Mouse (Mus musculus): ENCODE results near the gene Rbp3.

The Rbp3 gene

DNA sequence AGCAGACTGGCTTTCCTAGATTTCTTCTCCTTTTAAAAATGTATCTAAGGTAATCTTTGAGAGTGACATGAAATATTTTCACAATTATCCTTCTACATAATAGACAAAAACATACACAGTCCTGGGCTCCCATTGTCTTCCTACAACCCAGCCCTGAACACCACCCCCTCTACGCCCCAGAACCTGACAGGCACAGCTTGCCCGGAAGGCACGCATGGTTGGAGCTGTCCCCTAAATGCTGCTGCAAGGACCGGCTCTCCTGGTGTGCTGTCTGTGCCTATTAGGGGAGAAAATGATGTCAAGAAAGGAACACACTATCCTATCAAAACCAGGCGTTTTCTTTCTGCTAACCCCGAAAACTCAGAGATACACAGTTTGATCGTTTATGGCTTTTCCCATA is 23.9 kb downstream of the Rbp3 start:
- no peak for DNase-seq

DNA sequence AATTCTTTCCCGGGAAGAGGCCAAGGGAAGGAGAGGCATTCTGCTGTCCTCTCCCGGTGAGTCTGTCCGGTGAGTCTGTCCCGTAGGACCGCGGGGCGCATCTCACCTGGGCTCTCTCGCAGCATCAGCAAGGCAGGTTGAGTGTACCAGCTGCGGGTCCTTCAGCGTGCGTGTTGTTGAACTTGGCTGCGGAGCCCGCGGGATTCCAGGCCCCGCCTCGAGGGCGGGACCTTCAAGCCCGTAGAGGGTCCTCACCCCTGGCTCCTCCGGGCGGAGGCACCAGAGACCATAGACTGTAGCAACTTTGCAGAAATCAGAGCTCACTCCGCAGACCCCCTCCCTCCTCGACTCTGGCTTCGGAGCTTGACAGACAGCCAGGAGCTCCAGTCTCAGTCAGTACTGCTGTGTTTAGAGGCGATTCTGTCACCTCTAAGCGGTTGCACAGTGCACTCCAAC is 24.8 kb downstream of the Rbp3 start, which contains the start of gene Zfp488:
Gene Zfp488, minus strand, starts transcription at position 161 of the 456 bp plus-strand sequence.
- no peak for DNase-seq

DNA sequence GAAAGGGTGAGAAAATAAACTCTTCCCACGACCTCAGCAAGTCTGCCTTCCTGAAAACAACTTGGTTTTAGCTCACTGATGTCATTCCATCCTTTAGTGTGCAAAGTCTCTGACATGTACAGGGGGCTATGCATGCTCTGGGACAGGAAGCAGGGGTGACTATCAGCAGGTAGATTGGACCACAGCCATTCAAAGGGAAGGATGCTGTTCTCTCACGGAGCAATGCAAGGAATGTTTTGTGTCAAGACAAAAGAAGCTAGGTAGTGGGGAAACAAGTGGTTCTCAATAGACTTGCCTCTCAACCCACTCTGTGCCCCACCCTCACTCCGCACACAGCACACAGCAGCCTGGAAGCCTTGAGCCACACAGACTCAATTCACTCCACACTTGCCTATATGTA is 35.4 kb downstream of the Rbp3 start:
- DNase-seq: no peak

DNA sequence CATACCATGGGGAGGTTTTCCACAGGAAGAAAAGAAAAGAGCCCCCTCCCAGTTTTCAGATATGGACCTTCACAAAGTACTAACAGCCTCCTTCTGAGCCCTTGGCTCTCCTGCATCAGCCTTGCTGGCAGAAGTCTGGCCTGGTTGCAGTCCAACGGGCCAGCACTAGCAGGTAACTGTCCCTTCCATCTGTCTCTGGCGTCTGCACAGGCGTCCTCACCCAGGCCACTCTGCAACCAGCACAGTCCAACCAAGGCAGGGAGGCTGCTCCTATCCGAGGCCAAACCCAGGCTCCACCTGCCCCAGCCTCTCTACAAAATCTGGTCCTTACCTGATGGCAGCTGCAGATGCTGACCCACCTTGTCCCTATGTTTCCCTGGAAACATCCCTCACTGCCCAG is 38.2 kb downstream of the Rbp3 start:
- DNase-seq: no peak

- DNase-seq: no peak
These were observed 39.2 kb downstream of the Rbp3 start for GRCm38 (mm10) chr14:33993051-33993450.

- DNase-seq: no peak
These were observed 39.9 kb downstream of the Rbp3 start for GRCm38 (mm10) chr14:33993521-33994289.

- no peak for DNase-seq
These were observed 43.6 kb downstream of the Rbp3 start for GRCm38 (mm10) chr14:33997427-33997826.

DNA sequence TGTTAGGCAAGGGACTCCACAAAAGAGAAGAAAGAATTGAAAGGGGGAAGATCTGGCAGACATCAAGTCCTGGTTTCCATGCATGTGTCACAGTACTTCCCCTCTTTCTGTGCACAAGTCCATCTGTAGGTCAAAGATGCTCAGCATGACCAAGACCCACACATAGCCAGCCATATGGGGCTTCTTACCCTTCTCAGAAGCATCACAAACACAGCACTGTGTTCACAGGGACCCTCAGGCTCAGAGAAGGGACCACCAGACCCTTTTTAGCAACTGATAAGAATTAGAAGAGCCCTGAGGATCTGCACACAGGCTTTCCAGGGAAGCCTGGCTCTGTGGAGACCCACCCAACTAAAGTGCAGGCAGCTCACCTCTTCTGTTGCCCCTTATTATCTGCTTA is 46.3 kb downstream of the Rbp3 start:
- no peak for DNase-seq

- DNase-seq: no peak
These were observed 47.6 kb downstream of the Rbp3 start for GRCm38 (mm10) chr14:34001445-34001844.

DNA sequence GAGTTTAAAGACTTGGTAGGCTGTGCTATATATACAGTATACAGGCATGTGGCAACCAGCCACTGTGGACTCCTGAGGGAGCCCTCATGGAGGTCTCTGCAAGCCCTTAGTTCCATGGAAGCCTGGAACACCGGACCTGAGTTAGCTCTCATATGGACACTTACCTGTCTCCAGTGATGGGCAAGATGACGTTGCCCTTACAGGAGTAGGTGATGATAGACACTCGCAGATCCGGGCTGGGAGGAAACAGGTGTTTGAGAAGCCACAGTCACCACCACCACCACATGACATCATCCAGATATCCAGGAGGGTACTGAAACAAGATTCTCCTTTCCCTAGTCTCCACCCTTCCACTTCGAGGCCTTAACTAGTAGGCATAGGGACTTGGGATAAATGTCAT is 48.6 kb downstream of the Rbp3 start:
- no peak for DNase-seq

All from thymus, postnatal 36 days (tissue).